Mouse (Mus musculus): ENCODE results near the gene Olfr159. TPM values are rescaled to one million over a fixed set of nuclear protein-coding genes. Genes with fewer than 3 reads are reported as not detected.
"Not testable (repeated sequence)": the region's sequence is repeated elsewhere in the genome, so short reads cannot be mapped to it uniquely, and the experiment has no call there.

Gene Olfr159
- total RNA-seq (2012; rRNA removed): not detected in 2 replicates
- polyA plus RNA-seq (2012; ENCODE audit: insufficient read depth in 1 of 2, insufficient read length in 2 of 2, low read depth in 1 of 2, low replicate concordance in 2 of 2, missing spikeins in 1 of 2): not detected

DNA sequence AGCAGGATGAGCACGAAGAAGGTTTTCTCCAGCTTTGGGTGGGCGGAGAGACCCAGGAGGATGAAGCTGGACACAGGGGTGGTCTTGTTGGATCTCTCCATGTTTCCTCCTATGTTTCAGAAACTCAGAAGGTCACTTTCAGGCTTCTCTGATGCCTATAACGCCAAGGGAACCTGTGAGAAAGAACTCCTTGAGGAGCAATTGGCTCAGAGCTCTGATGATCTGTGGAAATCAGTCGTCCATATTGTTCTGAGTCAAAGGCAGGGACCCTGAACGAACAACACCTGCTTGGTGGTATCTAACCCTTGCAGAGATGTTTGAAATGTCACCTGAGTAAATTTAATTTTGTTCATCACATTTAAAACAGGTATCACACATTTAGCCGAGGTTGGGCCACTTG, at the start of gene Olfr159:
Gene Olfr159, minus strand, starts transcription at position 101 of the 400 bp plus-strand sequence.
- no peak within 1 kb of the TSS for H3K9ac ChIP-seq (ENCODE audit: control insufficient read depth, low read depth, low read length, poor library complexity, severe bottlenecking)
- DNase-seq (ENCODE audit: low read depth, low spot score): no peak
- H3K4me1 ChIP-seq (ENCODE audit: control insufficient read depth in 1 of 2, insufficient read depth in 2 of 2, low read length in 2 of 2): no peaks in the 10 kb centered on the region
- H3K79me2 ChIP-seq (ENCODE audit: control insufficient read depth, insufficient read depth, low read length, poor library complexity): no peaks in the 10 kb centered on the region
- no peaks in the 10 kb centered on the region for H3K9me3 ChIP-seq (replicated peaks; ENCODE audit: insufficient read depth, low read length)
- TF ChIP-seq MYC (IDR thresholded peaks at IDR 0.05; ENCODE audit: low read depth, low read length): no peak
- TF ChIP-seq TBP (IDR thresholded peaks at IDR 0.05; ENCODE audit: low read depth, low read length): no peak
- TF ChIP-seq ZKSCAN1 (IDR thresholded peaks at IDR 0.05; ENCODE audit: low read depth, low read length): no peak
- TF ChIP-seq KAT2A (conservative IDR thresholded peaks at IDR 0.05; ENCODE audit: low read depth, low read length): no peak
- no peak for TF ChIP-seq ZC3H11A (IDR thresholded peaks at IDR 0.05; ENCODE audit: low read depth, low read length)
- no peaks in the 10 kb centered on the region for H3K36me3 ChIP-seq (ENCODE audit: control insufficient read depth in 1 of 2, insufficient read depth in 2 of 2, low read length in 2 of 2)
- no peak within 1 kb of the TSS for H3K27ac ChIP-seq (ENCODE audit: control insufficient read depth, low read depth, low read length)
- peaks cover 4 to 8% of the 10 kb centered on the region in 2 experiments for H3K27me3 ChIP-seq (ENCODE audit: control insufficient read depth in 1 of 2, insufficient read depth in 2 of 2, low read length in 2 of 2)
- no peak within 1 kb of the TSS for H3K4me3 ChIP-seq (ENCODE audit: control insufficient read depth in 1 of 2, insufficient read depth in 1 of 2, low read depth in 2 of 2, low read length in 2 of 2)

- Histone ChIP-seq H3K27ac (ENCODE audit: control insufficient read depth, low read depth, low read length) (no peak overlapping the region), H3K36me3 (ENCODE audit: control insufficient read depth in 1 of 2, insufficient read depth in 2 of 2, low read length in 2 of 2) (no peaks in the 10 kb centered on the region), H3K9me3 (replicated peaks; ENCODE audit: insufficient read depth, low read length) (no peaks in the 10 kb centered on the region), H3K27me3 (ENCODE audit: control insufficient read depth in 1 of 2, insufficient read depth in 2 of 2, low read length in 2 of 2) (peaks cover 2 to 13% of the 10 kb centered on the region in 2 experiments; a peak in 3 of 4 replicates), H3K4me3 (ENCODE audit: control insufficient read depth in 1 of 2, insufficient read depth in 1 of 2, low read depth in 2 of 2, low read length in 2 of 2) (no peak overlapping the region), H3K9ac (ENCODE audit: control insufficient read depth, low read depth, low read length, poor library complexity, severe bottlenecking) (no peak overlapping the region), H3K79me2 (ENCODE audit: control insufficient read depth, insufficient read depth, low read length, poor library complexity) (no peaks in the 10 kb centered on the region), H3K4me1 (ENCODE audit: control insufficient read depth in 1 of 2, insufficient read depth in 2 of 2, low read length in 2 of 2) (no peaks in the 10 kb centered on the region)
- TF ChIP-seq MAZ (IDR thresholded peaks at IDR 0.05; ENCODE audit: low read depth, low read length) (no peak), MYB (IDR thresholded peaks at IDR 0.05; ENCODE audit: low read depth, low read length) (no peak)
- no peak for DNase-seq (ENCODE audit: low read depth, low spot score)
Measured at GRCm38 (mm10) chr4:43798936-43799335, 28.1 kb upstream of the Olfr159 start.

GRCm38 (mm10) chr4:43795844-43796243, 25.0 kb upstream of the Olfr159 start:
- not testable (repeated sequence) for H3K9me3 ChIP-seq (replicated peaks; ENCODE audit: insufficient read depth, low read length); DNase-seq (ENCODE audit: low read depth, low spot score); H3K27ac ChIP-seq (ENCODE audit: control insufficient read depth, low read depth, low read length); H3K4me3 ChIP-seq (ENCODE audit: control insufficient read depth in 1 of 2, insufficient read depth in 1 of 2, low read depth in 2 of 2, low read length in 2 of 2); H3K79me2 ChIP-seq (ENCODE audit: control insufficient read depth, insufficient read depth, low read length, poor library complexity); H3K4me1 ChIP-seq (ENCODE audit: control insufficient read depth in 1 of 2, insufficient read depth in 2 of 2, low read length in 2 of 2); H3K9ac ChIP-seq (ENCODE audit: control insufficient read depth, low read depth, low read length, poor library complexity, severe bottlenecking); H3K36me3 ChIP-seq (ENCODE audit: control insufficient read depth in 1 of 2, insufficient read depth in 2 of 2, low read length in 2 of 2)
- peaks cover 2 to 17% of the 10 kb centered on the region in 2 experiments; a peak in 3 of 4 replicates for H3K27me3 ChIP-seq (ENCODE audit: control insufficient read depth in 1 of 2, insufficient read depth in 2 of 2, low read length in 2 of 2)

DNA sequence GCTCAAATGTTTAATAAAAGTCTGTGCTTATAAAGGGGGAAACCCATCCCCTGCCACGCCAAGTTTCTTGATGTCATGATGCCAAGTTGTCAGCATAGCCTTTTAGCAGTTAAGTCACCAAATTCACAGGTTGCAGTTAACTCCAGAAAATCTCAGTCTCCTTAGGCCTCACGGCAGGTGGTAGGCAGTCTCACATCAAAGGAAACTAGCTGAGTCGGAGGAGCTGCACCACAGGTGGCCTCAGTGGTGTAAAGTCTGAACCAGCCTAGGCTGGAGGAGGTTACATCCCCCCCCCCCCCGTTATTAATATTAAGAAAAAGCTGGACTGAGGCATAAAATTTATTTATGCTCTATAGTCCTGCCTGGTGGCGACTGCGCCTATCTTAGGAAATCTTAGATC, 24.5 kb upstream of the Olfr159 start:
- Histone ChIP-seq H3K4me3 (ENCODE audit: control insufficient read depth in 1 of 2, insufficient read depth in 1 of 2, low read depth in 2 of 2, low read length in 2 of 2) (no peak overlapping the region), H3K79me2 (ENCODE audit: control insufficient read depth, insufficient read depth, low read length, poor library complexity) (no peaks in the 10 kb centered on the region), H3K36me3 (ENCODE audit: control insufficient read depth in 1 of 2, insufficient read depth in 2 of 2, low read length in 2 of 2) (no peaks in the 10 kb centered on the region), H3K4me1 (ENCODE audit: control insufficient read depth in 1 of 2, insufficient read depth in 2 of 2, low read length in 2 of 2) (no peaks in the 10 kb centered on the region), H3K27me3 (ENCODE audit: control insufficient read depth in 1 of 2, insufficient read depth in 2 of 2, low read length in 2 of 2) (peaks cover 2 to 17% of the 10 kb centered on the region in 2 experiments; a peak in 3 of 4 replicates), H3K27ac (ENCODE audit: control insufficient read depth, low read depth, low read length) (no peak overlapping the region), H3K9me3 (replicated peaks; ENCODE audit: insufficient read depth, low read length) (no peaks in the 10 kb centered on the region), H3K9ac (ENCODE audit: control insufficient read depth, low read depth, low read length, poor library complexity, severe bottlenecking) (no peak overlapping the region)
- no peak for DNase-seq (ENCODE audit: low read depth, low spot score)
- no peak for TF ChIP-seq KAT2A (conservative IDR thresholded peaks at IDR 0.05; ENCODE audit: low read depth, low read length)
- no peak for TF ChIP-seq JUND (IDR thresholded peaks at IDR 0.05; ENCODE audit: low read depth, low read length)
- TF ChIP-seq UBTF (IDR thresholded peaks at IDR 0.05; ENCODE audit: borderline replicate concordance, insufficient read depth, low read depth, low read length): no peak
- TF ChIP-seq E2F4 (IDR thresholded peaks at IDR 0.05; ENCODE audit: borderline replicate concordance, low read depth, low read length): no peak
- TF ChIP-seq POLR2A (IDR thresholded peaks at IDR 0.05; ENCODE audit: control insufficient read depth in 1 of 2, insufficient read depth in 1 of 2, low read depth in 1 of 2, low read length in 2 of 2, poor library complexity in 1 of 2): no peak
- no peak for TF ChIP-seq MXI1 (IDR thresholded peaks at IDR 0.05; ENCODE audit: low read depth, low read length)
- TF ChIP-seq MYC (IDR thresholded peaks at IDR 0.05; ENCODE audit: low read depth, low read length): no peak
- no peak for TF ChIP-seq USF2 (IDR thresholded peaks at IDR 0.05; ENCODE audit: borderline replicate concordance in 1 of 2, insufficient read depth in 1 of 2, low read depth in 1 of 2, low read length in 2 of 2)
- TF ChIP-seq MYB (IDR thresholded peaks at IDR 0.05; ENCODE audit: low read depth, low read length): no peak
- TF ChIP-seq RAD21 (IDR thresholded peaks at IDR 0.05; ENCODE audit: low read depth, low read length): no peak
- no peak for TF ChIP-seq MAFK (IDR thresholded peaks at IDR 0.05; ENCODE audit: borderline replicate concordance, low read depth, low read length)
- TF ChIP-seq ETS1 (IDR thresholded peaks at IDR 0.05; ENCODE audit: low read depth, low read length): no peak
- TF ChIP-seq MAZ (IDR thresholded peaks at IDR 0.05; ENCODE audit: low read depth, low read length): no peak
- TF ChIP-seq MEF2A (IDR thresholded peaks at IDR 0.05; ENCODE audit: extremely low read depth, insufficient replicate concordance, low read depth, low read length, poor library complexity, severe bottlenecking): no peak
- TF ChIP-seq NRF1 (IDR thresholded peaks at IDR 0.05; ENCODE audit: insufficient read depth, low read depth, low read length, poor library complexity, severe bottlenecking): no peak

Measured in MEL (cell line).